Mouse (Mus musculus): ENCODE measurements around the gene Psapl1. TPM values are rescaled to one million over a fixed set of nuclear protein-coding genes. Genes with fewer than 3 reads are reported as not detected.
"Not testable (repeated sequence)": the region's sequence is repeated elsewhere in the genome, so short reads cannot be mapped to it uniquely, and the experiment has no call there.

Psapl1 gene
- polyA plus RNA-seq, 1 experiment from 2014 or later = 61.4 TPM

GRCm38 (mm10) chr5:36205397-36205796 is 1.6 kb downstream of the Psapl1 start:
- H3K4me2 ChIP-seq (replicated peaks) = no peak overlapping the region
- no peak overlapping the region for H3K9ac ChIP-seq
- H3K9me3 ChIP-seq (replicated peaks) = no peaks in the 10 kb centered on the region
- 67% methylated on average over 11 of the region's 11 CpGs for WGBS
- H3K36me3 ChIP-seq = no peaks in the 10 kb centered on the region
- no peak for ATAC-seq (ENCODE audit: insufficient number of reproducible peaks, low FRiP score, low TSS enrichment, low read depth)
- H3K27ac ChIP-seq (replicated peaks) = no peak overlapping the region
- H3K4me3 ChIP-seq (replicated peaks) = no peak overlapping the region
- H3K4me1 ChIP-seq = peaks cover 20% of the 10 kb centered on the region
- no peaks in the 10 kb centered on the region for H3K27me3 ChIP-seq

- Histone ChIP-seq H3K27ac (replicated peaks) (no peak overlapping the region), H3K36me3 (no peaks in the 10 kb centered on the region), H3K4me3 (replicated peaks) (no peak overlapping the region), H3K9ac (no peak overlapping the region), H3K27me3 (no peaks in the 10 kb centered on the region), H3K4me1 (peaks cover 10% of the 10 kb centered on the region), H3K9me3 (replicated peaks) (no peaks in the 10 kb centered on the region), H3K4me2 (replicated peaks) (no peak overlapping the region)
- ATAC-seq (ENCODE audit: insufficient number of reproducible peaks, low FRiP score, low TSS enrichment, low read depth) = no peak
- WGBS = 78% methylated on average over 3 of the region's 3 CpGs
These were observed 5.0 kb downstream of the Psapl1 start for GRCm38 (mm10) chr5:36208803-36209202.

- Histone ChIP-seq H3K27ac (replicated peaks) (no peak overlapping the region), H3K27me3 (no peaks in the 10 kb centered on the region), H3K4me3 (replicated peaks) (no peak overlapping the region), H3K4me1 (peaks cover 4% of the 10 kb centered on the region; the same call in 1 of the 2 replicates), H3K4me2 (replicated peaks) (no peak overlapping the region), H3K9me3 (replicated peaks) (no peaks in the 10 kb centered on the region), H3K36me3 (no peaks in the 10 kb centered on the region), H3K9ac (no peak overlapping the region)
- 66% methylated on average over 10 of the region's 10 CpGs for WGBS
- ATAC-seq (ENCODE audit: insufficient number of reproducible peaks, low FRiP score, low TSS enrichment, low read depth) = peak; percentile 47; the same call in 1 of the 2 replicates
These were observed 9.5 kb downstream of the Psapl1 start for GRCm38 (mm10) chr5:36213310-36213709.

- Histone ChIP-seq H3K27me3 (no peaks in the 10 kb centered on the region), H3K9me3 (replicated peaks) (no peaks in the 10 kb centered on the region), H3K36me3 (no peaks in the 10 kb centered on the region), H3K4me2 (replicated peaks) (no peak overlapping the region), H3K9ac (no peak overlapping the region), H3K4me3 (replicated peaks) (no peak overlapping the region), H3K4me1 (peaks cover 1% of the 10 kb centered on the region; the same call in 1 of the 2 replicates), H3K27ac (replicated peaks) (no peak overlapping the region)
- 81% methylated on average over 4 of the region's 4 CpGs for WGBS
- no peak for ATAC-seq (ENCODE audit: insufficient number of reproducible peaks, low FRiP score, low TSS enrichment, low read depth)
These were observed 16.3 kb downstream of the Psapl1 start for GRCm38 (mm10) chr5:36220105-36220504.

GRCm38 (mm10) chr5:36220626-36221025 is 16.8 kb downstream of the Psapl1 start:
- Histone ChIP-seq H3K27ac (replicated peaks) (no peak overlapping the region), H3K27me3 (no peaks in the 10 kb centered on the region), H3K4me3 (replicated peaks) (no peak overlapping the region), H3K4me2 (replicated peaks) (no peak overlapping the region), H3K9ac (no peak overlapping the region), H3K4me1 (peaks cover 6% of the 10 kb centered on the region; the same call in 1 of the 2 replicates), H3K9me3 (replicated peaks) (no peaks in the 10 kb centered on the region), H3K36me3 (no peaks in the 10 kb centered on the region)
- ATAC-seq (ENCODE audit: insufficient number of reproducible peaks, low FRiP score, low TSS enrichment, low read depth) = no peak
- 62% methylated on average over 6 of the region's 6 CpGs for WGBS

GRCm38 (mm10) chr5:36223787-36224186 is 20.0 kb downstream of the Psapl1 start:
- H3K9ac ChIP-seq = no peak overlapping the region
- H3K9me3 ChIP-seq (replicated peaks) = no peaks in the 10 kb centered on the region
- WGBS = 64% methylated on average over 6 of the region's 6 CpGs
- H3K27ac ChIP-seq (replicated peaks) = no peak overlapping the region
- H3K36me3 ChIP-seq = no peaks in the 10 kb centered on the region
- no peak for ATAC-seq (ENCODE audit: insufficient number of reproducible peaks, low FRiP score, low TSS enrichment, low read depth)
- H3K4me3 ChIP-seq (replicated peaks) = no peak overlapping the region
- H3K4me2 ChIP-seq (replicated peaks) = no peak overlapping the region
- peaks cover 25% of the 10 kb centered on the region for H3K4me1 ChIP-seq
- H3K27me3 ChIP-seq = no peaks in the 10 kb centered on the region

- H3K27ac ChIP-seq (replicated peaks) = peak overlapping the region; percentile 86
- H3K36me3 ChIP-seq = no peaks in the 10 kb centered on the region
- H3K4me3 ChIP-seq (replicated peaks) = no peak overlapping the region
- ATAC-seq (ENCODE audit: insufficient number of reproducible peaks, low FRiP score, low TSS enrichment, low read depth) = no peak
- H3K9me3 ChIP-seq (replicated peaks) = no peaks in the 10 kb centered on the region
- no peak overlapping the region for H3K9ac ChIP-seq
- WGBS = 44% methylated on average over 7 of the region's 7 CpGs
- no peak overlapping the region for H3K4me2 ChIP-seq (replicated peaks)
- peaks cover 28% of the 10 kb centered on the region for H3K4me1 ChIP-seq
- H3K27me3 ChIP-seq = no peaks in the 10 kb centered on the region
These were observed 22.0 kb downstream of the Psapl1 start for GRCm38 (mm10) chr5:36225855-36226254.

GRCm38 (mm10) chr5:36226296-36226695 is 22.5 kb downstream of the Psapl1 start:
- Histone ChIP-seq H3K36me3 (no peaks in the 10 kb centered on the region), H3K4me1 (peaks cover 28% of the 10 kb centered on the region), H3K4me2 (replicated peaks) (no peak overlapping the region), H3K27ac (replicated peaks) (peak overlapping the region; percentile 86), H3K9ac (no peak overlapping the region), H3K27me3 (no peaks in the 10 kb centered on the region), H3K9me3 (replicated peaks) (no peaks in the 10 kb centered on the region), H3K4me3 (replicated peaks) (no peak overlapping the region)
- peak; percentile 73 for ATAC-seq (ENCODE audit: insufficient number of reproducible peaks, low FRiP score, low TSS enrichment, low read depth)
- WGBS = 33% methylated on average over 11 of the region's 11 CpGs

GRCm38 (mm10) chr5:36228405-36229370 is 24.9 kb downstream of the Psapl1 start:
- no peaks in the 10 kb centered on the region for H3K27me3 ChIP-seq
- no peak overlapping the region for H3K4me3 ChIP-seq (replicated peaks)
- no peaks in the 10 kb centered on the region for H3K36me3 ChIP-seq
- no peaks in the 10 kb centered on the region for H3K9me3 ChIP-seq (replicated peaks)
- no peak for ATAC-seq (ENCODE audit: insufficient number of reproducible peaks, low FRiP score, low TSS enrichment, low read depth)
- H3K9ac ChIP-seq = no peak overlapping the region
- no peak overlapping the region for H3K4me2 ChIP-seq (replicated peaks)
- H3K27ac ChIP-seq (replicated peaks) = no peak overlapping the region
- WGBS = 78% methylated on average over 23 of the region's 23 CpGs
- H3K4me1 ChIP-seq = peaks cover 28% of the 10 kb centered on the region

GRCm38 (mm10) chr5:36230301-36230780 is 26.5 kb downstream of the Psapl1 start:
- no peak for ATAC-seq (ENCODE audit: insufficient number of reproducible peaks, low FRiP score, low TSS enrichment, low read depth)
- H3K4me1 ChIP-seq = peaks cover 25% of the 10 kb centered on the region
- H3K27ac ChIP-seq (replicated peaks) = no peak overlapping the region
- no peak overlapping the region for H3K4me2 ChIP-seq (replicated peaks)
- no peaks in the 10 kb centered on the region for H3K36me3 ChIP-seq
- no peak overlapping the region for H3K4me3 ChIP-seq (replicated peaks)
- no peak overlapping the region for H3K9ac ChIP-seq
- H3K27me3 ChIP-seq = no peaks in the 10 kb centered on the region
- no peaks in the 10 kb centered on the region for H3K9me3 ChIP-seq (replicated peaks)
- 48% methylated on average over 9 of the region's 9 CpGs for WGBS

GRCm38 (mm10) chr5:36237526-36237925 is 33.7 kb downstream of the Psapl1 start:
- not testable (repeated sequence) for ATAC-seq (ENCODE audit: insufficient number of reproducible peaks, low FRiP score, low TSS enrichment, low read depth); H3K4me1 ChIP-seq; H3K27ac ChIP-seq (replicated peaks); H3K27me3 ChIP-seq; H3K36me3 ChIP-seq; H3K4me2 ChIP-seq (replicated peaks); H3K9ac ChIP-seq; H3K9me3 ChIP-seq (replicated peaks); H3K4me3 ChIP-seq (replicated peaks)
- 95% methylated on average over 8 of the region's 10 CpGs for WGBS
